Mouse (Mus musculus) adrenal gland (tissue): ENCODE measurements at regions not wholly inside any gene's neighbourhood (a gene's known extent, or its start where the extent isn't known, plus 50 kb on each side); places are given as distances from the start of the nearest gene placed in this dataset.

Experiments used
- intact Hi-C: fragments of 180-260 bp; cut with DNase I; formaldehyde crosslinking; loops from one replicate; pipeline ENCODE4 v1.15.1; 2025

DNA sequence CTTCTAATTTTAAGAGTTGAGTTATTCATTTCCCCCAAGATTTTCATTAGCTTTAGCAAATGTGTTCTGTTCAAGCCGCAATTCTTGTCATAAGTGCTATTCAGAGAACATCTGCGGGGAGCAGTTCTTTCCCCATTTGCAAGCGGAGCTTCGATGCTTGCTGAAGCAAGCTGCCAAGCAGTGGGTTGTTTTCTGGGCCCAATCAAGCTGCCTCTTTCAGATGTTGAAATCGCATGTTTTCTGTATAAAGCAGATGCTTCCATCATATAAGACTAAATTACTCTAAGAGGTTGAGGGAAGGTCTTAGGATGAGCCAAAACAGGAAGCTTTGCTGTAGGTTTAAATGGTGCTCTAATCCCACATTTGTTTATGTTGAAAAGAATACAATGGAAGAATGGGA is 547.4 kb downstream of the Abca13 start:
- intact Hi-C loops: no loop called here

DNA sequence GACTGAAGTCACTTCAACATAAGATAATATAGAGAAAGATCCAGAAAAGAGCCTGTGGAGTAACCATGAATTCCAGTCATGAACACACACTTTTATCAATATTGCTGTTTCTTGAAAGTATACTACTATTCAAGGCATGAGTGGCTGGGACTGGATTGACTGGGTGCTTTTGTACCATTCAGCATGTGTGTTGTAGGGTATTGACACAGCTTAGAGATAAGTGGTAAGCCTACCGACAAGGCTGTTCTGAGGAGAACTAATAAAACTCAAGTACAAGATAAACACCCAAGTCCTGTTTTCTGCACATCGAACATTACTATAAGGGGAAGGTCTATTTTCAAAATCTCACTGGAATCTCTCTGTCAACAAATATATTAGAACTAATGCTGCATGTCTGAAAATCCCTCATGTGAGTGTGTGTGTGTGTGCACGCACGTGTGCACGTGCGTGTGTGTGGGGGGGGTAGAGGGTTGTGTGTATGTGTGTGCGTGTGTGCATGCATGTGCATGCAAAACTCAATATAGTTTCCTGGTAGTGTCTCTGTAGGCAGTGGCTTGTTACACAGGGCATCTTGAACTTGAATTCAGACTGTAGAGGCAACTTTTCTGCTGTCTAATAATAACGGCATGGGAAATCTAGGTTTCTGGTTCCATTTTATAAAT is 588.6 kb downstream of the Abca13 start:
- intact Hi-C loops: no loop called here

DNA sequence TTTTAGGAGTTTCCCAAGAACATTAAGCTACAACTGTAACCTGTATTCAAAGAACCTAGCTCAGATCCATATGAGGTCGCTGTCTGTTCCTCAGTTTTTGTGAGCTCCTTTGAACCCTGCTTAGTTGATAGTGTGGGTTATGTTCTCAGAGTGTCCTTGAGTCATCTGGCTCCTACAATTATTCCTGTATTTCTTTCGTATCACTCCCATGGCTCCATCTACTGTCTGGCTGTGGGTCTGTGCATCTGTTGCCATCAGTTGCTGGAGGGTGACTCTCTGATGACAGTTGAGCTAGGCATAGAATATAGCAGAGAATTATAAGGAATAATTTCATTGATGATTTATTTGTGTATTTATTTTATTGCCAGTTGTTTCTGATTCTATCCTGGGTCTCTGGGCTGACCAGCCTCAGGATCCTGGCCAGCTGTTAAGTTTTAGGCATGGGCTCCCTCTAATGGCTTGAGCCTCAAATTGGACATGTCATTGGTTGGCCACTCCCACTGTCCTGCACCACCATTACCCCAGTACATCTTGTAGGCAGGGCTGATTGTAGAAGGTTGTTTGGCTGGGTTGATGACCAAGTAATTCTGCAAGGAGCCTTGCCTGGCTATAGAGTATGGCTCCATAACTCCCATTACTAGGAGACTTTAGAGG is 601.6 kb downstream of the Abca13 start:
- intact Hi-C loops: loop anchor here (5.0 kb wide), 1 partner anchor 311 kb away; no protein-coding TSS in a partner anchor

GRCm38 (mm10) chr11:9839636-9840035 is 647.9 kb downstream of the Abca13 start:
- intact Hi-C loops: no loop called here

DNA sequence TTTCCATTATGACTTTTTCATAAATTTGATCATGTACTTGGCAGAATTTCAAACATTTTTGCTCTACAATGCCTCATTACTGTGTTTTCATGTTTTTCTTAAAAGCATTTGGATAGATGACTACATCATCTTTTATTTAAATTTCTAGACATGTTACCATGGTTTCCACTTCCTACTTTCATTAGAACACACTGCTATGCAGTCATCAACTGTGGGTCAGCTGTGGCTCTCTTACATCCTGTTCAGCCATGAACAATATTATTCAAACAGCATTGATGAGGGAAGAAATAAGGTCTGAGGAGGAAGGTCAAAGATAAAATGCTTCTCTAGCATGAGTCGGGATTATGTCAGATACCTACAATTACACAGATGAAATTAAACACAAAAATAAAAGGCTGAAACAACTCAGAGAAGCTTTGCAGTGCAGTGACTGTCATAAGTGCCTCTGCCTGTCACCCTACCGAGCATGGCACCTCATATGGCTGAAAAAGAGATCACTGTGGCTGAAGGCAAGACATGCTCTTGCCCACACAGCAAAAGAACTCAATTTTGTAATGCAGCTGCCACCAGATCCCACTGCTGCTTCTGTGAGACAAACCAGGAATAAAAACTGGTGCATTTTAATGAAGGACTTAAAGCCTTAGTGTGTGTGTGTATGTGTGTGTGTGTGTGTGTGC is 676.9 kb downstream of the Abca13 start:
- intact Hi-C loops: no loop called here
